Mouse (Mus musculus) neural tube, embryonic 11.5 days (tissue): Measurements from ENCODE around the gene Txnrd1. TPM values are rescaled to one million over a fixed set of nuclear protein-coding genes. Genes with fewer than 3 reads are reported as not detected.

Experiments used
- ATAC-seq: fragments of 200-750 bp; cut with Nextera tagmentation; 2 replicates; pipeline ENCODE4 v1.8.0; 2017; ENCODE audit warnings: moderate number of reproducible peaks, mild to moderate bottlenecking, moderate TSS enrichment, moderate library complexity; ENCODE audit not compliant: insufficient read depth, low FRiP score, low TSS enrichment
- DNase-seq: peaks from one replicate; pipeline ENCODE4 v3.0.0-alpha.2; 2015; ENCODE audit warnings: low spot score
- H3K27ac ChIP-seq: fragments of 300-500 bp; sonication (generic); 2 replicates; pipeline ENCODE4 v1.5.1; 2014; ENCODE audit warnings: low read depth, mild to moderate bottlenecking, low read length
- H3K27me3 ChIP-seq: fragments of 300-500 bp; sonication (generic); 2 replicates; pipeline ENCODE4 v1.6.1; 2014; ENCODE audit warnings: mild to moderate bottlenecking, low read length, mixed read lengths; ENCODE audit not compliant: control insufficient read depth, insufficient read depth
- H3K36me3 ChIP-seq: fragments of 300-500 bp; sonication (generic); 2 replicates; pipeline ENCODE4 v1.6.1; 2014; ENCODE audit warnings: mild to moderate bottlenecking, low read length, moderate library complexity, mixed read lengths; ENCODE audit not compliant: control insufficient read depth, insufficient read depth
- H3K4me1 ChIP-seq: fragments of 300-500 bp; sonication (generic); 2 replicates; pipeline ENCODE4 v1.6.1; 2014; ENCODE audit warnings: low read length, mixed read lengths; ENCODE audit not compliant: control insufficient read depth, insufficient read depth
- H3K4me2 ChIP-seq: fragments of 300-500 bp; sonication (generic); 2 replicates; pipeline ENCODE4 v1.6.1; 2014; ENCODE audit warnings: low read depth, mild to moderate bottlenecking, moderate library complexity
- H3K4me3 ChIP-seq: fragments of 300-500 bp; sonication (generic); 2 replicates; pipeline ENCODE4 v1.5.1; 2014; ENCODE audit warnings: low read depth, low read length
- H3K9ac ChIP-seq: fragments of 300-500 bp; sonication (generic); 2 replicates; pipeline ENCODE4 v1.6.1; 2014; ENCODE audit warnings: mild to moderate bottlenecking, low read length
- H3K9me3 ChIP-seq: fragments of 300-500 bp; sonication (generic); 2 replicates; pipeline ENCODE4 v1.6.1; 2016; ENCODE audit warnings: low read length; ENCODE audit not compliant: control insufficient read depth
- WGBS: fragments of 180-500 bp; shearing (Covaris S2); extraction: QIAGEN DNeasy Blood & Tissue Kit; methylation state at CpG from one replicate; pipeline ENCODE4 v1.1.7; 2014; 5-methylcytosine and 5-hydroxymethylcytosine counted together
- polyA plus RNA-seq: library from polyadenylated mRNA; unstranded; fragments of >200 nt; fragmentation: Nextera tagmentation; extraction: Ambion mirVana; gene quantifications from 2 replicates; pipeline ENCODE4 v1.2.1, GENCODE M21; 2014

Txnrd1 gene
- polyA plus RNA-seq, 1 experiment from 2014 or later, result 203 TPM

GRCm38 (mm10) chr10:82851751-82852150, 18.0 kb downstream of the Txnrd1 start:
- H3K4me3 ChIP-seq, result no peak overlapping the region
- DNase-seq, result no peak
- no peak overlapping the region for H3K27ac ChIP-seq
- H3K9ac ChIP-seq, result no peak overlapping the region
- no peaks in the 10 kb centered on the region for H3K4me1 ChIP-seq
- no peak for ATAC-seq
- H3K9me3 ChIP-seq, result no peaks in the 10 kb centered on the region
- no peak overlapping the region for H3K4me2 ChIP-seq
- WGBS, result 88% methylated on average over 6 of the region's 6 CpGs
- no peaks in the 10 kb centered on the region for H3K27me3 ChIP-seq
- no peaks in the 10 kb centered on the region for H3K36me3 ChIP-seq

- peaks cover 9% of the 10 kb centered on the region for H3K4me1 ChIP-seq
- DNase-seq, result no peak
- peak overlapping the region; percentile 68; the same call in 1 of the 2 replicates for H3K4me3 ChIP-seq
- H3K9me3 ChIP-seq, result no peaks in the 10 kb centered on the region
- no peaks in the 10 kb centered on the region for H3K36me3 ChIP-seq
- WGBS, result 56% methylated on average over 10 of the region's 10 CpGs
- H3K27ac ChIP-seq, result no peak overlapping the region
- H3K4me2 ChIP-seq, result peak overlapping the region; percentile 62
- no peaks in the 10 kb centered on the region; the same call in 1 of the 2 replicates for H3K27me3 ChIP-seq
- H3K9ac ChIP-seq, result peak overlapping the region; percentile 77; the same call in 1 of the 2 replicates
- ATAC-seq, result no peak
These were observed 24.4 kb downstream of the Txnrd1 start for GRCm38 (mm10) chr10:82858032-82858680.

DNA sequence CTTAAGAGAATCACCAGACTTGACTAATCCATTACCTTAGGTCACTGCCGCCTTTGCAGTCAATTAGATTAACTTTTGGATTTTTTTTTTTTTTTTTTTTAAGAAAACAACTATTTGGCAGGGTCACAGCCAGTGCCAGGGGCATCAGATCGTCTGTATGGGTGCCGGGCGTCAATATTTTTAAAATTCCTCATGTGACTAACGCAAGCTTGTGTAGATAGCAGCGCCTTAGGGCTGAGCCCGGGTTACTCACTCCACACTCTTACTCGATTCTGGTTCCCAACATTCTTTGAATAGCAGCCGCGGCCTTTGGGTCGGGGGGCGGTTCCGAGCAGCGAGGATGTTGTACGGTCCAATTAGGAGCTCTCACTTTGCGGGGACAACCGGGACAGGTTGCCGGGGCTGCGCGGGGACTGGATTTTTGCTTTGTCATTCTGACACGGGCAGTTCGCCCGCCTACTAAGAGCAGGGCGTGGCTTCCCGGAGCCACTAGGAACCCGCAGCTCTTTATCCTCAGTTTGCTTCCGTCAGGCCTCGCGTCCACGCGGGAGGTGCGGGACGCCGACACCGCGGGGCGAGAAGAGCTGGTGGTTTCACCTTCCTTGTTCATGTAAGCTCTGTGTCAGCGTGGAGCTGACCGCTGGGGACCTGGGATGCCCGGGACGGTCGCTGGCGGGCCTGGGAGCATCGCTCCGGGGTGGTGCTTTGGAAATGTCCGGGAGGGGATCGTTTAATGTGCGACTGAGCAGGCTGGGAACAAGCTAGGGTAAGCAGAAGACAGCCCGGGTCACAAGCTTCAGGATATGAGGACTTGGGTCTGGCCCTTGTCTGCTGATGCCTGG, 25.2 kb downstream of the Txnrd1 start:
- Histone ChIP-seq H3K9ac (peak overlapping the region; percentile 77), H3K4me1 (peaks cover 9% of the 10 kb centered on the region), H3K36me3 (peaks cover 2% of the 10 kb centered on the region), H3K27me3 (no peaks in the 10 kb centered on the region; the same call in 1 of the 2 replicates), H3K27ac (peak overlapping the region; percentile 83), H3K9me3 (no peaks in the 10 kb centered on the region), H3K4me3 (peak overlapping the region; percentile 68), H3K4me2 (peak overlapping the region; percentile 62)
- DNase-seq, result peak; percentile 91
- under 1% methylated on average over 49 of the region's 49 CpGs for WGBS
- ATAC-seq, result peak; percentile 82

GRCm38 (mm10) chr10:82859533-82859915, 25.8 kb downstream of the Txnrd1 start:
- ATAC-seq (peak; percentile 66), DNase-seq (peak; percentile 54)
- H3K27ac ChIP-seq, result peak overlapping the region; percentile 83
- no peaks in the 10 kb centered on the region for H3K9me3 ChIP-seq
- H3K4me2 ChIP-seq, result peak overlapping the region; percentile 62
- WGBS, result 2% methylated on average over 8 of the region's 8 CpGs
- H3K36me3 ChIP-seq, result peaks cover 3% of the 10 kb centered on the region
- no peaks in the 10 kb centered on the region; the same call in 1 of the 2 replicates for H3K27me3 ChIP-seq
- peaks cover 9% of the 10 kb centered on the region for H3K4me1 ChIP-seq
- peak overlapping the region; percentile 77 for H3K9ac ChIP-seq
- H3K4me3 ChIP-seq, result peak overlapping the region; percentile 68

- under 1% methylated on average over 50 of the region's 50 CpGs for WGBS
- peaks cover 3% of the 10 kb centered on the region for H3K36me3 ChIP-seq
- peak; percentile 85 for DNase-seq
- no peaks in the 10 kb centered on the region for H3K9me3 ChIP-seq
- peak overlapping the region; percentile 92 for H3K9ac ChIP-seq
- H3K4me2 ChIP-seq, result peak overlapping the region; percentile 62
- H3K27ac ChIP-seq, result peak overlapping the region; percentile 90
- peak; percentile 52 for ATAC-seq
- peaks cover 9% of the 10 kb centered on the region for H3K4me1 ChIP-seq
- no peaks in the 10 kb centered on the region; the same call in 1 of the 2 replicates for H3K27me3 ChIP-seq
- peak overlapping the region; percentile 68 for H3K4me3 ChIP-seq
These were observed 26.6 kb downstream of the Txnrd1 start for GRCm38 (mm10) chr10:82860181-82860928.

DNA sequence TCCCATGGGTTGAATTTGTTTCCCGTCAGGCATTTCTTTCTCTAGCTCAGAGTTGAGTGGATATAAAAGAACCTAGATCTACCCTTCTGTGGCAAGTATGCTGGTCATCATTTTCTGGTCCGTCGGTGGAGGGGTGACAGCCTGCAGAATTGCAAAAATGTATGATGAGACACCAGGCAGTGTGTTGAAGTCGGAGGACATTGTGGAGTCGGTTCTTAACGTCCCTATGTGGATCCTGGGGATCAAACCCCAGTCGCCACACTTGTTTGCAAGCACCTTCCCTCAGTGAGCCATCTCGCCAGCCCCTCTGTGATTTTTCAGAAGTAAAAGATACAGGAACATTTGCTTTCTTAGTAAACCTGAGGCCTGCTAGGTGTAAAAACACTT, 27.2 kb downstream of the Txnrd1 start:
- Histone ChIP-seq H3K9ac (peak overlapping the region; percentile 92), H3K4me1 (peaks cover 9% of the 10 kb centered on the region), H3K4me2 (peak overlapping the region; percentile 62), H3K9me3 (no peaks in the 10 kb centered on the region), H3K36me3 (peaks cover 3% of the 10 kb centered on the region), H3K27me3 (no peaks in the 10 kb centered on the region; the same call in 1 of the 2 replicates), H3K4me3 (peak overlapping the region; percentile 68), H3K27ac (peak overlapping the region; percentile 90)
- 6% methylated on average over 8 of the region's 8 CpGs for WGBS
- ATAC-seq (no peak), DNase-seq (no peak)

DNA sequence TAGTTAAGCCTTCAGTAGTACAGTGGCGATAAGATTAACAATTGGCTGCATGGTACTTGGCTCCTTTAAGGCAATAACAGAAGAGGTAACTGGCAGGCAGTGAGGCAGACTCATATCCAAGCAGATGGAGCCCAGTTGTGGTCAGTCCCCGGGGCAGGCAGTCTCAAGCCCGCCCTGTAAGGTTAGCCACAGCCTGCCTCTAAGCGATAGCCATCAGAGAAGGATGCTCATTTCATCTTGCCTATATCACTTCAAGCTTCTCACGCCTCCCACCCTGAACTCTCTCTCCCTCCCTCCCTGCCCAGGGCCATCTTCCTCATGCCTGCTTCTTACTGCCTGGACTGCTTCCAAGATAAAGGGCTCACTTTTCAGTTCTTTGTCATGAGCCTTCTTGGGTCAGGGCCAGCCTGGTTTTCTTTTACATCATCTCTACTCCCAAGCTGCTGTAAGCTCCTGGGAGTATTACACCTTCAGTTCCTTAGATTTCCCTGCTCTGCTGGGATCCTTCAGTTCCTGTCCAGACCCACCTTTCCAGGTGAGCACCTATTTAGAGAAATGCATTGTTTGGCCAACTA, 29.4 kb downstream of the Txnrd1 start:
- H3K27ac ChIP-seq, result no peak overlapping the region
- WGBS, result 85% methylated on average over 5 of the region's 5 CpGs
- ATAC-seq, result no peak
- H3K27me3 ChIP-seq, result no peaks in the 10 kb centered on the region
- peaks cover 9% of the 10 kb centered on the region for H3K4me1 ChIP-seq
- H3K4me2 ChIP-seq, result no peak overlapping the region
- H3K9me3 ChIP-seq, result no peaks in the 10 kb centered on the region
- no peak for DNase-seq
- H3K4me3 ChIP-seq, result no peak overlapping the region
- no peak overlapping the region for H3K9ac ChIP-seq
- peaks cover 6% of the 10 kb centered on the region for H3K36me3 ChIP-seq

GRCm38 (mm10) chr10:82863827-82864226, 30.1 kb downstream of the Txnrd1 start:
- 91% methylated on average over 7 of the region's 7 CpGs for WGBS
- peaks cover 6% of the 10 kb centered on the region for H3K36me3 ChIP-seq
- no peaks in the 10 kb centered on the region for H3K9me3 ChIP-seq
- H3K4me3 ChIP-seq, result no peak overlapping the region
- DNase-seq (no peak), ATAC-seq (no peak)
- peaks cover 9% of the 10 kb centered on the region for H3K4me1 ChIP-seq
- H3K4me2 ChIP-seq, result no peak overlapping the region
- no peak overlapping the region for H3K9ac ChIP-seq
- no peaks in the 10 kb centered on the region for H3K27me3 ChIP-seq
- H3K27ac ChIP-seq, result no peak overlapping the region
